Mouse (Mus musculus): ENCODE measurements around the gene Gm17490.

Gm17490 gene

GRCm38 (mm10) chr2:11625890-11626289 lies at the start of gene Gm17490:
Gene Gm17490, minus strand, starts transcription at chr2:11626264.
- no peak for DNase-seq

- DNase-seq: no peak
Measured at GRCm38 (mm10) chr2:11672144-11672543, 46.1 kb upstream of the Gm17490 start.

- DNase-seq: no peak
Measured at GRCm38 (mm10) chr2:11665326-11665725, 39.3 kb upstream of the Gm17490 start.

- DNase-seq: no peak
Measured at GRCm38 (mm10) chr2:11664806-11665205, 38.7 kb upstream of the Gm17490 start.

- DNase-seq: peak; percentile 62 to 70
Measured at GRCm38 (mm10) chr2:11664367-11664766, 38.3 kb upstream of the Gm17490 start.

- DNase-seq: peak; percentile 87 to 90
Measured at GRCm38 (mm10) chr2:11663961-11664360, 37.9 kb upstream of the Gm17490 start.

- DNase-seq: no peak
Measured at GRCm38 (mm10) chr2:11662907-11663230, 36.8 kb upstream of the Gm17490 start.

- no peak for DNase-seq
Measured at GRCm38 (mm10) chr2:11662143-11662906, 36.3 kb upstream of the Gm17490 start.

GRCm38 (mm10) chr2:11659263-11659662 lies 33.2 kb upstream of the Gm17490 start:
- DNase-seq: no peak

GRCm38 (mm10) chr2:11657581-11657980 lies 31.5 kb upstream of the Gm17490 start:
- no peak for DNase-seq

- DNase-seq: no peak
Measured at GRCm38 (mm10) chr2:11654990-11655931, 29.2 kb upstream of the Gm17490 start.

GRCm38 (mm10) chr2:11653780-11654179 lies 27.7 kb upstream of the Gm17490 start:
- DNase-seq: no peak

GRCm38 (mm10) chr2:11653330-11653729 lies 27.3 kb upstream of the Gm17490 start:
- no peak for DNase-seq

GRCm38 (mm10) chr2:11652780-11653179 lies 26.7 kb upstream of the Gm17490 start:
- DNase-seq: no peak

GRCm38 (mm10) chr2:11652196-11652595 lies 26.1 kb upstream of the Gm17490 start:
- DNase-seq: no peak

- DNase-seq: no peak
Measured at GRCm38 (mm10) chr2:11651476-11651875, 25.4 kb upstream of the Gm17490 start.

GRCm38 (mm10) chr2:11645297-11645696 lies 19.2 kb upstream of the Gm17490 start:
- DNase-seq: no peak

GRCm38 (mm10) chr2:11644057-11644456 lies 18.0 kb upstream of the Gm17490 start:
- no peak for DNase-seq

- DNase-seq: no peak
Measured at GRCm38 (mm10) chr2:11642451-11642941, 16.4 kb upstream of the Gm17490 start, which contains the start of gene Il2ra. Gene Il2ra, plus strand, starts transcription at chr2:11642807.

GRCm38 (mm10) chr2:11637115-11637514 lies 11.1 kb upstream of the Gm17490 start:
- DNase-seq: no peak

GRCm38 (mm10) chr2:11636138-11636480 lies 10.0 kb upstream of the Gm17490 start:
- DNase-seq: no peak

GRCm38 (mm10) chr2:11635471-11636137 lies 9.5 kb upstream of the Gm17490 start:
- no peak for DNase-seq

- no peak for DNase-seq
Measured at GRCm38 (mm10) chr2:11635035-11635434, 9.0 kb upstream of the Gm17490 start.

All from kidney, postnatal 4 days (tissue).